In the genomic region with DNA sequence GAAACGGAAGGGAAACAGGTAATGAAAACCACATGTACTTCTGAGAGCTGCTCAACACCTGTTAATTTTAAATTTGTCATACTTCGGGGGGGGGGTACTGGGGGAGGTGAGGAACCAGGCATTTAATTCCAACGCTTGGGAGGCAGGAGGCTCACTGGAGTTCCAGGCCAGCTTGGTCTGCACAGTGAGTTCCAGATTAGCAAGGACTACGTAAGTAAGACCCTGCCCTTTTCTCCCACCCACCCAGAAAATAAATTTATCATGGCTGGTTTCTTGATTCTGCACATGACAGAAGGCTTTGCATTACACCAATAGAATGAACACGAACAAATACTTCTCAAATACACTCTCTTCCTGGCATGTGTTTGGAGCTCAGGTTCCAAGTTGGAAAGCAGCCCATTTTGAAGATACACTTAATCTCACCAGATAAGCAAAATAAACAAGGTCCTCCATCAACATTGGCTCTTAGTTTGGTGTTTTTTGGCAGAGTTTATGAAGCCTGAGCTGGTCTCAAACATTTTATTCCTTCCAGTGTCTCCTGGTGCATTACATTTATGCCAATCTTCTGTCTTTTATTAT, we compare ENCODE assay signal across 8 mouse cellular contexts. TPM values are rescaled to one million over a fixed set of nuclear protein-coding genes. Genes with fewer than 3 reads are reported as not detected.
DNase-seq lines count a peak whose midpoint lies in the region; ATAC-seq lines count a peak whose summit lies in the region.

No protein-coding gene starts in this region.

- ATAC-seq in neural tube, embryonic 11.5 days (ENCODE audit: insufficient read depth, low FRiP score, low TSS enrichment), result no peak
- ATAC-seq in embryonic facial prominence, embryonic 14.5 days (ENCODE audit: low read depth), result no peak
- no peak for ATAC-seq in hindbrain, embryonic 16.5 days

- H3K9me3 ChIP-seq in neural tube, embryonic 11.5 days (ENCODE audit: control insufficient read depth, low read length), result no peaks in the 10 kb centered on the region
- H3K9me3 ChIP-seq in embryonic facial prominence, embryonic 14.5 days (ENCODE audit: control insufficient read depth, low read length), result no peaks in the 10 kb centered on the region
- no peaks in the 10 kb centered on the region for H3K9me3 ChIP-seq in hindbrain, embryonic 16.5 days (ENCODE audit: control insufficient read depth, low read length)

- WGBS in neural tube, embryonic 11.5 days, result 24% methylated on average over 5 of the region's 5 CpGs
- WGBS in embryonic facial prominence, embryonic 14.5 days, result 6% methylated on average over 5 of the region's 5 CpGs
- 16% methylated on average over 5 of the region's 5 CpGs for WGBS in hindbrain, embryonic 16.5 days
- WGBS in macrophage (ENCODE audit: missing documents), result 22% methylated on average over 5 of the region's 5 CpGs

- no peaks in the 10 kb centered on the region for H3K36me3 ChIP-seq in neural tube, embryonic 11.5 days (ENCODE audit: control insufficient read depth, insufficient read depth, low read length)
- H3K36me3 ChIP-seq in embryonic facial prominence, embryonic 14.5 days (ENCODE audit: control insufficient read depth, insufficient read depth, low read length), result peaks cover 14% of the 10 kb centered on the region; the same call in 1 of the 2 replicates
- no peaks in the 10 kb centered on the region for H3K36me3 ChIP-seq in hindbrain, embryonic 16.5 days (ENCODE audit: control insufficient read depth, insufficient read depth, low read length)
- no peaks in the 10 kb centered on the region for H3K36me3 ChIP-seq in macrophage (ENCODE audit: inconsistent target)

- peaks cover 11% of the 10 kb centered on the region; the same call in 1 of the 2 replicates for H3K4me1 ChIP-seq in neural tube, embryonic 11.5 days (ENCODE audit: control insufficient read depth, insufficient read depth, low read length)
- H3K4me1 ChIP-seq in embryonic facial prominence, embryonic 14.5 days (ENCODE audit: control insufficient read depth, insufficient read depth, low read length), result peaks cover 20% of the 10 kb centered on the region
- peaks cover 30% of the 10 kb centered on the region for H3K4me1 ChIP-seq in hindbrain, embryonic 16.5 days (ENCODE audit: control insufficient read depth, insufficient read depth, low read depth, low read length)

- H3K79me2 ChIP-seq in macrophage (ENCODE audit: inconsistent target), result peaks cover 52% of the 10 kb centered on the region

- peak overlapping the region; percentile 77 for H3K9ac ChIP-seq in neural tube, embryonic 11.5 days (ENCODE audit: low read length)
- H3K9ac ChIP-seq in embryonic facial prominence, embryonic 14.5 days (ENCODE audit: low read depth, low read length), result peak overlapping the region; percentile 80
- H3K9ac ChIP-seq in hindbrain, embryonic 16.5 days (ENCODE audit: low read depth, low read length), result peak overlapping the region; percentile 94

- H3K4me2 ChIP-seq in neural tube, embryonic 11.5 days (ENCODE audit: low read depth), result peak overlapping the region; percentile 97
- H3K4me2 ChIP-seq in embryonic facial prominence, embryonic 14.5 days (ENCODE audit: low read depth, low read length), result peak overlapping the region; percentile 86
- peak overlapping the region; percentile 61 for H3K4me2 ChIP-seq in hindbrain, embryonic 16.5 days (ENCODE audit: low read length)

- H3K27ac ChIP-seq in neural tube, embryonic 11.5 days (ENCODE audit: low read depth, low read length), result no peak overlapping the region
- H3K27ac ChIP-seq in embryonic facial prominence, embryonic 14.5 days (replicated peaks; ENCODE audit: low read depth, low read length), result peak overlapping the region; percentile 94
- no peak overlapping the region for H3K27ac ChIP-seq in hindbrain, embryonic 16.5 days (ENCODE audit: low read depth, low read length)
- peak overlapping the region; percentile 69; the same call in 1 of the 2 replicates for H3K27ac ChIP-seq in macrophage

- no peak for DNase-seq in neural tube, embryonic 11.5 days (ENCODE audit: low spot score)
- no peak for DNase-seq in neural tube, embryonic 10.5 days (ENCODE audit: extremely low spot score, low spot score)
- peak; percentile 68 for DNase-seq in embryonic facial prominence, embryonic 14.5 days (ENCODE audit: low spot score)
- no peak for DNase-seq in thymus, adult 18-20 months
- DNase-seq in left cerebral cortex, postnatal 10 days (ENCODE audit: extremely low spot score in 1 of 2, low spot score in 2 of 2), result no peak
- no peak for DNase-seq in spleen, postnatal 36 days (ENCODE audit: low spot score in 2 of 2)

- peak overlapping the region; percentile 98 for H3K4me3 ChIP-seq in neural tube, embryonic 11.5 days (ENCODE audit: low read depth, low read length)
- H3K4me3 ChIP-seq in embryonic facial prominence, embryonic 14.5 days (ENCODE audit: low read depth, low read length), result peak overlapping the region; percentile 98
- peak overlapping the region; percentile 97 for H3K4me3 ChIP-seq in hindbrain, embryonic 16.5 days (ENCODE audit: low read length)
- H3K4me3 ChIP-seq in macrophage (ENCODE audit: inconsistent target), result peak overlapping the region; percentile 66

- H3K27me3 ChIP-seq in neural tube, embryonic 11.5 days (ENCODE audit: control insufficient read depth, insufficient read depth, low read length), result no peaks in the 10 kb centered on the region
- no peaks in the 10 kb centered on the region for H3K27me3 ChIP-seq in embryonic facial prominence, embryonic 14.5 days (replicated peaks; ENCODE audit: control insufficient read depth, insufficient read depth, low read length)
- no peaks in the 10 kb centered on the region for H3K27me3 ChIP-seq in hindbrain, embryonic 16.5 days (replicated peaks; ENCODE audit: control insufficient read depth, insufficient read depth, low read length)

- intact Hi-C loops in left cerebral cortex, postnatal 10 days (cut with DNase I), result loop anchor here (5.0 kb wide), 1 partner anchor 57 kb away; a partner anchor contains a TSS

RNA-seq across cellular contexts. Expression of a gene that starts 1.3 kb away (rescaled TPM):
- 14.6 and 16.6 TPM in 2 replicates for polyA plus RNA-seq in neural tube, embryonic 11.5 days (2014; fragmentation: Nextera tagmentation; extraction: Ambion mirVana)
- 13.9 and 16.2 TPM in 2 replicates for polyA plus RNA-seq in embryonic facial prominence, embryonic 14.5 days (2014; fragmentation: Nextera tagmentation; extraction: Ambion mirVana)
- polyA plus RNA-seq in hindbrain, embryonic 16.5 days (2015; fragmentation: Nextera tagmentation; extraction: Ambion mirVana), result 15.5 and 17.3 TPM in 2 replicates
- total RNA-seq in macrophage (2018; cell fraction: chromatin; rRNA removed), result 10 to 100 TPM in 3 of 26 experiments, 1 to 10 TPM in 23; 2.9 to 10.7 (median 7.1) TPM
- 1 to 10 TPM; 2.6 to 9.8 (median 7.4) TPM for total RNA-seq in macrophage (2018; cell fraction: cytosol; rRNA removed)
- 1 to 10 TPM; 3.3 to 9.9 (median 7.1) TPM for total RNA-seq in macrophage (2018; cell fraction: nucleus; rRNA removed)
- 4.4 to 5.6 TPM (median 4.6 TPM) in 3 replicates for polyA plus RNA-seq in macrophage (2018)
- 1 to 10 TPM; 9.4 to 9.6 TPM for total RNA-seq in left cerebral cortex, postnatal 10 days (2021)

RNA-seq across cellular contexts. Expression of a gene that starts 21.5 kb away (rescaled TPM):
- polyA plus RNA-seq in neural tube, embryonic 11.5 days (2014; fragmentation: Nextera tagmentation; extraction: Ambion mirVana), result 124 and 125 TPM in 2 replicates
- 100 and 113 TPM in 2 replicates for polyA plus RNA-seq in embryonic facial prominence, embryonic 14.5 days (2014; fragmentation: Nextera tagmentation; extraction: Ambion mirVana)
- polyA plus RNA-seq in hindbrain, embryonic 16.5 days (2015; fragmentation: Nextera tagmentation; extraction: Ambion mirVana), result 123 and 127 TPM in 2 replicates
- total RNA-seq in macrophage (2018; cell fraction: chromatin; rRNA removed), result 10 to 100 TPM; 19.9 to 54.0 (median 37.6) TPM
- 10 to 100 TPM; 25.0 to 42.3 (median 33.5) TPM for total RNA-seq in macrophage (2018; cell fraction: cytosol; rRNA removed)
- 10 to 100 TPM; 22.1 to 66.7 (median 38.4) TPM for total RNA-seq in macrophage (2018; cell fraction: nucleus; rRNA removed)
- polyA plus RNA-seq in macrophage (2018), result 16.5 to 43.2 TPM (median 39.1 TPM) in 3 replicates
- total RNA-seq in left cerebral cortex, postnatal 10 days (2021), result 100 to 1,000 TPM; 124 to 137 TPM

RNA-seq across cellular contexts. Expression of a gene that starts 22.5 kb away (rescaled TPM):
- polyA plus RNA-seq in neural tube, embryonic 11.5 days (2014; fragmentation: Nextera tagmentation; extraction: Ambion mirVana), result 17.3 and 17.5 TPM in 2 replicates
- 60.1 and 70.6 TPM in 2 replicates for polyA plus RNA-seq in embryonic facial prominence, embryonic 14.5 days (2014; fragmentation: Nextera tagmentation; extraction: Ambion mirVana)
- polyA plus RNA-seq in hindbrain, embryonic 16.5 days (2015; fragmentation: Nextera tagmentation; extraction: Ambion mirVana), result 41.8 and 42.9 TPM in 2 replicates
- 1 to 10 TPM in 9 of 26 experiments, under 1 TPM in 6, not detected in 11; 0.63 to 3.5 (median 1.7) TPM for total RNA-seq in macrophage (2018; cell fraction: chromatin; rRNA removed)
- total RNA-seq in macrophage (2018; cell fraction: cytosol; rRNA removed), result 1 to 10 TPM; 1.0 to 4.0 (median 2.4) TPM
- 1 to 10 TPM in 17 of 26 experiments, under 1 TPM in 9; 0.35 to 4.7 (median 1.3) TPM for total RNA-seq in macrophage (2018; cell fraction: nucleus; rRNA removed)
- polyA plus RNA-seq in macrophage (2018), result 2.2 to 4.4 TPM (median 2.7 TPM) in 3 replicates
- 10 to 100 TPM; 91.3 to 98.5 TPM for total RNA-seq in left cerebral cortex, postnatal 10 days (2021)

RNA-seq across cellular contexts. Expression of a gene that starts 57.0 kb away (rescaled TPM):
- polyA plus RNA-seq in neural tube, embryonic 11.5 days (2014; fragmentation: Nextera tagmentation; extraction: Ambion mirVana), result 13.6 and 14.6 TPM in 2 replicates
- 14.9 and 15.4 TPM in 2 replicates for polyA plus RNA-seq in embryonic facial prominence, embryonic 14.5 days (2014; fragmentation: Nextera tagmentation; extraction: Ambion mirVana)
- polyA plus RNA-seq in hindbrain, embryonic 16.5 days (2015; fragmentation: Nextera tagmentation; extraction: Ambion mirVana), result 5.7 and 8.2 TPM in 2 replicates
- total RNA-seq in macrophage (2018; cell fraction: chromatin; rRNA removed), result 10 to 100 TPM in 25 of 26 experiments, 1 to 10 TPM in 1; 9.9 to 20.2 (median 14.4) TPM
- 10 to 100 TPM; 25.3 to 39.1 (median 31.6) TPM for total RNA-seq in macrophage (2018; cell fraction: cytosol; rRNA removed)
- total RNA-seq in macrophage (2018; cell fraction: nucleus; rRNA removed), result 10 to 100 TPM; 16.5 to 42.6 (median 28.3) TPM
- 31.9 to 35.0 TPM (median 32.6 TPM) in 3 replicates for polyA plus RNA-seq in macrophage (2018)
- 10 to 100 TPM; 45.9 to 49.9 TPM for total RNA-seq in left cerebral cortex, postnatal 10 days (2021)

Comparison
In these comparisons a context has a peak if more than half of its experiments do, and no peak if none do; other contexts are left out.
1. H3K27ac ChIP-seq: peak in embryonic facial prominence, embryonic 14.5 days (single experiment) and macrophage (single experiment); none in neural tube, embryonic 11.5 days (single experiment) and hindbrain, embryonic 16.5 days (single experiment).
2. Peak in every context shown above with its lines, with median percentiles within 50 percentile points of each other: H3K4me2 ChIP-seq, H3K4me3 ChIP-seq and H3K9ac ChIP-seq.